Mouse (Mus musculus) neural tube, embryonic 11.5 days (tissue): Measurements from ENCODE around the gene 5830411N06Rik. TPM values are rescaled to one million over a fixed set of nuclear protein-coding genes. Genes with fewer than 3 reads are reported as not detected.

Experiments used
- ATAC-seq: fragments of 200-750 bp; cut with Nextera tagmentation; 2 replicates; pipeline ENCODE4 v1.8.0; 2017; ENCODE audit warnings: moderate number of reproducible peaks, mild to moderate bottlenecking, moderate TSS enrichment, moderate library complexity; ENCODE audit not compliant: insufficient read depth, low FRiP score, low TSS enrichment
- DNase-seq: peaks from one replicate; pipeline ENCODE4 v3.0.0-alpha.2; 2015; ENCODE audit warnings: low spot score
- H3K27ac ChIP-seq: fragments of 300-500 bp; sonication (generic); 2 replicates; pipeline ENCODE4 v1.5.1; 2014; ENCODE audit warnings: low read depth, mild to moderate bottlenecking, low read length
- H3K27me3 ChIP-seq: fragments of 300-500 bp; sonication (generic); 2 replicates; pipeline ENCODE4 v1.6.1; 2014; ENCODE audit warnings: mild to moderate bottlenecking, low read length, mixed read lengths; ENCODE audit not compliant: control insufficient read depth, insufficient read depth
- H3K36me3 ChIP-seq: fragments of 300-500 bp; sonication (generic); 2 replicates; pipeline ENCODE4 v1.6.1; 2014; ENCODE audit warnings: mild to moderate bottlenecking, low read length, moderate library complexity, mixed read lengths; ENCODE audit not compliant: control insufficient read depth, insufficient read depth
- H3K4me1 ChIP-seq: fragments of 300-500 bp; sonication (generic); 2 replicates; pipeline ENCODE4 v1.6.1; 2014; ENCODE audit warnings: low read length, mixed read lengths; ENCODE audit not compliant: control insufficient read depth, insufficient read depth
- H3K4me2 ChIP-seq: fragments of 300-500 bp; sonication (generic); 2 replicates; pipeline ENCODE4 v1.6.1; 2014; ENCODE audit warnings: low read depth, mild to moderate bottlenecking, moderate library complexity
- H3K4me3 ChIP-seq: fragments of 300-500 bp; sonication (generic); 2 replicates; pipeline ENCODE4 v1.5.1; 2014; ENCODE audit warnings: low read depth, low read length
- H3K9ac ChIP-seq: fragments of 300-500 bp; sonication (generic); 2 replicates; pipeline ENCODE4 v1.6.1; 2014; ENCODE audit warnings: mild to moderate bottlenecking, low read length
- H3K9me3 ChIP-seq: fragments of 300-500 bp; sonication (generic); 2 replicates; pipeline ENCODE4 v1.6.1; 2016; ENCODE audit warnings: low read length; ENCODE audit not compliant: control insufficient read depth
- WGBS: fragments of 180-500 bp; shearing (Covaris S2); extraction: QIAGEN DNeasy Blood & Tissue Kit; methylation state at CpG from one replicate; pipeline ENCODE4 v1.1.7; 2014; 5-methylcytosine and 5-hydroxymethylcytosine counted together
- polyA plus RNA-seq: library from polyadenylated mRNA; unstranded; fragments of >200 nt; fragmentation: Nextera tagmentation; extraction: Ambion mirVana; gene quantifications from 2 replicates; pipeline ENCODE4 v1.2.1, GENCODE M21; 2014

Gene 5830411N06Rik
- not detected in 2 replicates for polyA plus RNA-seq

GRCm38 (mm10) chr7:140247216-140247615 lies at the start of gene 5830411N06Rik:
Gene 5830411N06Rik, plus strand, starts transcription at chr7:140247284.
- Histone ChIP-seq H3K4me1 (no peaks in the 10 kb centered on the region), H3K36me3 (no peaks in the 10 kb centered on the region), H3K9ac (no peak within 1 kb of the TSS)

GRCm38 (mm10) chr7:140201090-140201489 lies 46.0 kb upstream of the 5830411N06Rik start:
- H3K4me2 ChIP-seq, result no peak overlapping the region
- no peak overlapping the region for H3K27ac ChIP-seq
- no peaks in the 10 kb centered on the region for H3K9me3 ChIP-seq
- WGBS, result 90% methylated on average over 4 of the region's 4 CpGs
- ATAC-seq, result no peak
- no peaks in the 10 kb centered on the region for H3K27me3 ChIP-seq
- no peak for DNase-seq
- H3K9ac ChIP-seq, result no peak overlapping the region
- H3K4me3 ChIP-seq, result no peak overlapping the region
- H3K4me1 ChIP-seq, result no peaks in the 10 kb centered on the region
- no peaks in the 10 kb centered on the region for H3K36me3 ChIP-seq

More at GRCm38 (mm10) chr7:140247216-140247615, at the start of gene 5830411N06Rik:
- 90% methylated on average over 4 of the region's 4 CpGs for WGBS
- H3K27ac ChIP-seq, result no peak within 1 kb of the TSS
- DNase-seq, result no peak
- H3K27me3 ChIP-seq, result no peaks in the 10 kb centered on the region
- no peak within 1 kb of the TSS for H3K4me2 ChIP-seq
- H3K9me3 ChIP-seq, result no peaks in the 10 kb centered on the region
- no peak for ATAC-seq
- H3K4me3 ChIP-seq, result no peak within 1 kb of the TSS

- Histone ChIP-seq H3K9me3 (no peaks in the 10 kb centered on the region), H3K4me2 (no peak within 1 kb of the TSS), H3K4me3 (no peak within 1 kb of the TSS), H3K36me3 (no peaks in the 10 kb centered on the region), H3K27ac (no peak within 1 kb of the TSS), H3K4me1 (no peaks in the 10 kb centered on the region), H3K27me3 (no peaks in the 10 kb centered on the region), H3K9ac (no peak within 1 kb of the TSS)
- ATAC-seq (no peak), DNase-seq (no peak)
Measured at GRCm38 (mm10) chr7:140205864-140206263, 41.2 kb upstream of the 5830411N06Rik start, which contains the start of gene Olfr524. Gene Olfr524, minus strand, starts transcription at chr7:140205964.

- no peak overlapping the region for H3K4me3 ChIP-seq
- no peak for ATAC-seq
- WGBS, result 88% methylated on average over 3 of the region's 3 CpGs
- no peaks in the 10 kb centered on the region for H3K4me1 ChIP-seq
- H3K27me3 ChIP-seq, result no peaks in the 10 kb centered on the region
- no peaks in the 10 kb centered on the region for H3K36me3 ChIP-seq
- DNase-seq, result no peak
- no peak overlapping the region for H3K4me2 ChIP-seq
- H3K9ac ChIP-seq, result no peak overlapping the region
- no peak overlapping the region for H3K27ac ChIP-seq
- no peaks in the 10 kb centered on the region for H3K9me3 ChIP-seq
Measured at GRCm38 (mm10) chr7:140206904-140207303, 40.2 kb upstream of the 5830411N06Rik start.

GRCm38 (mm10) chr7:140208153-140208552 lies 38.9 kb upstream of the 5830411N06Rik start:
- H3K4me2 ChIP-seq, result no peak overlapping the region
- H3K9ac ChIP-seq, result no peak overlapping the region
- H3K4me1 ChIP-seq, result no peaks in the 10 kb centered on the region
- H3K27me3 ChIP-seq, result no peaks in the 10 kb centered on the region
- H3K9me3 ChIP-seq, result no peaks in the 10 kb centered on the region
- no peak overlapping the region for H3K4me3 ChIP-seq
- no peak for DNase-seq
- H3K36me3 ChIP-seq, result no peaks in the 10 kb centered on the region
- WGBS, result 79% methylated on average over 8 of the region's 8 CpGs
- ATAC-seq, result no peak
- H3K27ac ChIP-seq, result no peak overlapping the region

GRCm38 (mm10) chr7:140208677-140209076 lies 38.4 kb upstream of the 5830411N06Rik start:
- Histone ChIP-seq H3K27me3 (no peaks in the 10 kb centered on the region), H3K27ac (no peak overlapping the region), H3K9ac (no peak overlapping the region), H3K4me1 (no peaks in the 10 kb centered on the region), H3K9me3 (no peaks in the 10 kb centered on the region), H3K4me3 (no peak overlapping the region), H3K4me2 (no peak overlapping the region), H3K36me3 (no peaks in the 10 kb centered on the region)
- ATAC-seq, result no peak
- DNase-seq, result no peak
- WGBS, result 88% methylated on average over 3 of the region's 3 CpGs

GRCm38 (mm10) chr7:140213841-140214240 lies 33.2 kb upstream of the 5830411N06Rik start:
- Histone ChIP-seq H3K27ac (no peak overlapping the region), H3K27me3 (no peaks in the 10 kb centered on the region), H3K4me3 (no peak overlapping the region), H3K4me2 (no peak overlapping the region), H3K9me3 (no peaks in the 10 kb centered on the region), H3K4me1 (no peaks in the 10 kb centered on the region), H3K9ac (no peak overlapping the region), H3K36me3 (no peaks in the 10 kb centered on the region)
- DNase-seq (no peak), ATAC-seq (no peak)
- WGBS, result 83% methylated on average over 5 of the region's 5 CpGs

GRCm38 (mm10) chr7:140217967-140218366 lies 29.1 kb upstream of the 5830411N06Rik start, which contains the start of gene Cd163l1:
Gene Cd163l1, plus strand, starts transcription at chr7:140218267.
- Histone ChIP-seq H3K4me2 (no peak within 1 kb of the TSS), H3K4me1 (no peaks in the 10 kb centered on the region), H3K9me3 (no peaks in the 10 kb centered on the region), H3K27me3 (no peaks in the 10 kb centered on the region), H3K27ac (no peak within 1 kb of the TSS), H3K36me3 (no peaks in the 10 kb centered on the region), H3K4me3 (no peak within 1 kb of the TSS), H3K9ac (no peak within 1 kb of the TSS)
- ATAC-seq (no peak), DNase-seq (no peak)
- WGBS, result 90% methylated on average over 2 of the region's 2 CpGs

GRCm38 (mm10) chr7:140219268-140219667 lies 27.8 kb upstream of the 5830411N06Rik start:
- H3K9ac ChIP-seq, result no peak overlapping the region
- no peak for DNase-seq
- no peak for ATAC-seq
- H3K4me2 ChIP-seq, result no peak overlapping the region
- no peaks in the 10 kb centered on the region for H3K9me3 ChIP-seq
- H3K27ac ChIP-seq, result no peak overlapping the region
- H3K36me3 ChIP-seq, result no peaks in the 10 kb centered on the region
- H3K4me1 ChIP-seq, result no peaks in the 10 kb centered on the region
- H3K4me3 ChIP-seq, result no peak overlapping the region
- 35% methylated on average over 1 of the region's 1 CpGs for WGBS
- no peaks in the 10 kb centered on the region for H3K27me3 ChIP-seq
